Mouse (Mus musculus): ENCODE measurements around the gene Nagk. TPM values are rescaled to one million over a fixed set of nuclear protein-coding genes. Genes with fewer than 3 reads are reported as not detected.

The Nagk gene
- polyA plus RNA-seq, 1 experiment from 2014 or later: 55.4 TPM

- WGBS: 84% methylated on average over 2 of the region's 2 CpGs
- no peaks in the 10 kb centered on the region for H3K36me3 ChIP-seq
These were observed 54.7 kb downstream of the Nagk start for GRCm38 (mm10) chr6:83849446-83849845.

More at GRCm38 (mm10) chr6:83849446-83849845, 54.7 kb downstream of the Nagk start:
- Histone ChIP-seq H3K27ac (no peak overlapping the region), H3K9ac (no peak overlapping the region), H3K4me1 (no peaks in the 10 kb centered on the region), H3K27me3 (no peaks in the 10 kb centered on the region), H3K4me2 (no peak overlapping the region), H3K4me3 (no peak overlapping the region), H3K9me3 (no peaks in the 10 kb centered on the region)
- no peak for ATAC-seq (ENCODE audit: insufficient number of reproducible peaks, insufficient read depth, low FRiP score, low TSS enrichment, low read depth)

Other genes with a start within 250 kb of the Nagk start
- gene Stambp, start 222.3 kb upstream of the Nagk start, polyA plus RNA-seq (2015; fragmentation: Nextera tagmentation; extraction: Ambion mirVana): 23.0 and 26.3 TPM in 2 replicates
- gene Clec4f, start 138.8 kb upstream of the Nagk start, polyA plus RNA-seq (2015; fragmentation: Nextera tagmentation; extraction: Ambion mirVana): 0.28 TPM in 1 of 2 replicates, not detected in the other
- gene Cd207, start 117.1 kb upstream of the Nagk start, polyA plus RNA-seq (2015; fragmentation: Nextera tagmentation; extraction: Ambion mirVana): not detected in 2 replicates
- not detected in 2 replicates for gene Vax2, start 83.7 kb upstream of the Nagk start, polyA plus RNA-seq (2015; fragmentation: Nextera tagmentation; extraction: Ambion mirVana)
- 1.1 and 2.1 TPM in 2 replicates for gene Atp6v1b1, start 52.0 kb upstream of the Nagk start, polyA plus RNA-seq (2015; fragmentation: Nextera tagmentation; extraction: Ambion mirVana)
- gene Ankrd53, start 32.3 kb upstream of the Nagk start, polyA plus RNA-seq (2015; fragmentation: Nextera tagmentation; extraction: Ambion mirVana): 0.15 and 0.30 TPM in 2 replicates
- 91.3 and 99.5 TPM in 2 replicates for gene Tex261, start 19.2 kb upstream of the Nagk start, polyA plus RNA-seq (2015; fragmentation: Nextera tagmentation; extraction: Ambion mirVana)
- gene Paip2b, start 36.8 kb downstream of the Nagk start, polyA plus RNA-seq (2015; fragmentation: Nextera tagmentation; extraction: Ambion mirVana): 20.8 and 24.0 TPM in 2 replicates
- gene Zfp638, start 72.1 kb downstream of the Nagk start, polyA plus RNA-seq (2015; fragmentation: Nextera tagmentation; extraction: Ambion mirVana): 77.1 and 77.5 TPM in 2 replicates
- 8.7 and 10.8 TPM in 2 replicates for gene Dysf, start 213.6 kb downstream of the Nagk start, polyA plus RNA-seq (2015; fragmentation: Nextera tagmentation; extraction: Ambion mirVana)

Data from embryonic facial prominence, embryonic 13.5 days (tissue).